Mouse (Mus musculus): ENCODE measurements at regions not wholly inside any gene's neighbourhood (a gene's known extent, or its start where the extent isn't known, plus 50 kb on each side); places are given as distances from the start of the nearest gene placed in this dataset.

DNA sequence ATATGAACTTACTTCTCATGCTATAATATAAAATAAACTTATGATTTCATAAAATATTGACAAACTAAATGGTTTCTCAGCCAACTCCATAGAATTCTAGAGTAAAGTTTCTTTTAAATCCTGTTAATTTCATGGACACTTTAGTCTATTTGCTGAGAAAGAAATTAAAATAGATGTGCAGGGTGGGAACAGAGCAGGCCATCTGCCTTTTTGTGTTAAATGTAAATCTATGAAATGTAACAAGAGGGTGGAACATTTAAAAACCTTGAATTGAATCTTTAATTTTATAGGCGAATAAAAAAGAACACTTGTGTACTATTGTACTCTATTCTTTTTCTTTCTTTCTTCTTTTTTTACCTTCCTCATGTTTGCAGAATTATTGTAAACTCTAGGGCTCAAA lies 1050.7 kb downstream of the Tbl1xr1 start:
- no peak for DNase-seq (ENCODE audit: low read depth)
- TF ChIP-seq POLR2A (IDR thresholded peaks at IDR 0.05; ENCODE audit: borderline replicate concordance, extremely low read depth, insufficient read depth, insufficient read length, poor library complexity, severe bottlenecking) (no peak), CTCF (IDR thresholded peaks at IDR 0.05; ENCODE audit: borderline replicate concordance, extremely low read depth, insufficient read depth, insufficient read length) (no peak)

DNA sequence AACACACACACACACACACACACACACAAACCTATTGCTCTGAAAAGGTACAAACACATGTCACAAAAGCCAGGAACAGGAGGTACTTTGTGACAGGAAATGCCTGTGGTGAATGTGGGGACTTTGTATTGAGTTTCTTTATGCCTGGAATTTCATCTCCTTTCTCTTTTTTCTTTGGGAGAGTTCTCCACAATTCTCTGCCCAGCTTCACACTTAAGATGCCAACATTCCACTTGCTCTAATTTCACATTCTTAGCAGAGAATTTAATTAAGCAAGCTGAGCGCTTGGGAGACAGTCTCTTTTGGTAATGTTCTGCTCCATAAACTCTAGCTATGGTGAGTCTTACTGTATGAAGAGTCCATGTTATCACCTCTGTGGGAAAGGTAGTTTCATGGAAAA lies 1059.1 kb downstream of the Tbl1xr1 start:
- TF ChIP-seq CTCF (IDR thresholded peaks at IDR 0.05; ENCODE audit: borderline replicate concordance, extremely low read depth, insufficient read depth, insufficient read length) (no peak), POLR2A (IDR thresholded peaks at IDR 0.05; ENCODE audit: borderline replicate concordance, extremely low read depth, insufficient read depth, insufficient read length, poor library complexity, severe bottlenecking) (no peak)
- peak; percentile 5 for DNase-seq (ENCODE audit: low read depth)

DNA sequence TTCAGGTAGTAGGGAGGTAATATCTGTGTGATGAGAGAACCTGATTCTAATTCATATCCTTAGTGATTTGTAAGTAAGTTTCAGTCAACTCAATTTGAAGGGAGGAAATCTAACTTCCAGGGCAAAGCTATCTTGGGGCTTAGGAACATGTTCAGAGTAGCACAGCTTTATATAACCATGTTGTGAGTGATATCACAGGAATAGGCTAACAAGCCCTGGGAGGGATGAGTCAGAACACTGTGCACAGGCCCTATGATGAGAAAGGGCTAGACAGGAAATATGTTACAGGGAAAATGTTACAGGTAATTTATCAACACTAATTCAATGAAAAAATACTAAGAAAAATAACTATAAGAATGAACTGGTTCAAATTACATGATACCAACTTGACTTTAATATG lies 1062.5 kb downstream of the Tbl1xr1 start:
- TF ChIP-seq CTCF (IDR thresholded peaks at IDR 0.05; ENCODE audit: borderline replicate concordance, extremely low read depth, insufficient read depth, insufficient read length) (no peak), POLR2A (IDR thresholded peaks at IDR 0.05; ENCODE audit: borderline replicate concordance, extremely low read depth, insufficient read depth, insufficient read length, poor library complexity, severe bottlenecking) (no peak)

DNA sequence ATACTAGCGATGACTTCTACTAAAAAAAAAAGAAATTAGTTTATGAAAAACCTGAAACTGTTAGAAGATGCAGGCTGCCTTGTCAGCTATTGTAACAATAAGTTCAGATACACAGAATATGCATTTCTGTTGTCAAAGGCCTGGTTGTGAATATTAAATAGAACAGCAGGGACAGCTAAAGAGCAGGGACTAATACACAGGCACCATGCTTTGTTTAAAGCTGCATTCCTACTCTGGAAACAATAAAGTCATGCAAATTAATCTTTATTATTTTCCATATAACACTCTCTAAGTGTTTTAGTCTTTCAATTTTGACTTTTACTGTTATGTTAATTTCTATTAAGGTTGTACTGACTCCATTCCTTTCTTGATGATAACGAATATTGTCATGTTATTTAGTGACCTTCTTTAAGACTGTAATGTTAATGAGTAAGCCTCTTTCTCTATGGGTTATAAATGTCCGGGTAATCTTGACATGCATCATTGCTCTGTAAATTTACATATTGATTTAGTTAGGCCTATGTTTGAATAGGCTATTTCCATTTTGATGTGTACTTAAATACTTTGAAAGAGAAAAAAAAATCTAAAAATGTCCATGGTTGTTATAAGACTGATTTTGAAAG lies 1088.5 kb downstream of the Tbl1xr1 start:
- no peak for DNase-seq (ENCODE audit: low read depth)

More for the DNA sequence above, 1062.5 kb downstream of the Tbl1xr1 start:
- DNase-seq (ENCODE audit: low read depth): no peak

DNA sequence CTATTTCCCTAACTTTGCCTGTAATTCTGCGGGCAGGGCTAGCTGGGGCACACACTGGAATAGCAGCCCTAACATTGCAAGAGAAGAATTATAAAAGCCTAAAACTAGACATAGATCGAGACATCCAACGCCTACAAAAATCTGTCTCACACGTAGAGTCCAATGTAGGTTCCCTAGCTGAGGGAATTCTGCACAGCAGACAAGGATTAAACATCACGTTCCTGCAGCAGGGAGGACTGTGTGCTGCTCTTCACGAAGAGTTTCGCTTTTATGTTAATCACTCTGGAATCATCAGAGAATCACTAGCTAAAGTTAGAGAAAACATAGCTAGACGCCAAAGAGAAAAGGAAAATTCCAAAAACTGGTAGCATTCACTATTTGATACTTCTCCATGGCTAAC lies 1106.9 kb downstream of the Tbl1xr1 start:
- DNase-seq (ENCODE audit: low read depth): no peak
- TF ChIP-seq CTCF (IDR thresholded peaks at IDR 0.05; ENCODE audit: borderline replicate concordance, extremely low read depth, insufficient read depth, insufficient read length) (no peak), POLR2A (IDR thresholded peaks at IDR 0.05; ENCODE audit: borderline replicate concordance, extremely low read depth, insufficient read depth, insufficient read length, poor library complexity, severe bottlenecking) (no peak)

More for the DNA sequence above, 1088.5 kb downstream of the Tbl1xr1 start:
- no peak for TF ChIP-seq CTCF (IDR thresholded peaks at IDR 0.05; ENCODE audit: borderline replicate concordance, extremely low read depth, insufficient read depth, insufficient read length)
- no peak for TF ChIP-seq POLR2A (IDR thresholded peaks at IDR 0.05; ENCODE audit: borderline replicate concordance, extremely low read depth, insufficient read depth, insufficient read length, poor library complexity, severe bottlenecking)

DNA sequence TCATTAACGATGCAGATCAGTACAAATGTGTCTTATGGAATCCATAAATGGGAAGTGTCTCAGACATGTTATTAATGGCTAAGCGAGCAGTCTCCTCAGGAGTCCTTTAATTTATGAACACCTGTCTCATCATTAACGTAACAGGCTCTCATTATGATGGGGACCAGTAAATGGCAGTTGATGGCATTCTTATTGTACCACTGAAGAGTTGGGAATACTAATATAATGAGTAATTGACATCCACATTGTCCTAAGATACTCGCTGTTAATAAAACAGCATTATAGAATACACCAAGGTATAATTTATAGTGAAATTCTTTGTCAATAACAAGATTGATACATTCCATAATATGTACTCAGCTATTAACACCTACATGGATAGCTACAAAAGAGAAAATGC lies 1112.0 kb downstream of the Tbl1xr1 start:
- TF ChIP-seq POLR2A (IDR thresholded peaks at IDR 0.05; ENCODE audit: borderline replicate concordance, extremely low read depth, insufficient read depth, insufficient read length, poor library complexity, severe bottlenecking) (no peak), CTCF (IDR thresholded peaks at IDR 0.05; ENCODE audit: borderline replicate concordance, extremely low read depth, insufficient read depth, insufficient read length) (no peak)
- no peak for DNase-seq (ENCODE audit: low read depth)

DNA sequence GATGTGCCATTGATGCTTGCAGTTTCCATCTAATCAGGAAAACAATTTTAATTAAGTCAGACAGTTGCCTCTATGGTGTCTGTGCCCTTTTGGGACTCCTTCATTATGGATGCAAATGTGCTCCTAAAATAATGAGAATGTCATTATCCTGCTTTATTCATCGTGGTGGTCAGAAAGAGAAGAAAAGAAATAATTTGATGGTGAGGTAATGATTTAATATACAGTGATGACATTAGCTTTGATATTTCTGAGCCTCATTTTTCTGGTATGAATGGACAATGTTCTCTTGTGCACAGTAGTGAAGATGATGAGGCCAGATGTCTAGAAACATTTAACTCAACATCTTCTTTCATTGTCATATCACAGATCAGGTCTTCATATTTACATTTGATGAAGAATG lies 1123.6 kb downstream of the Tbl1xr1 start:
- no peak for TF ChIP-seq CTCF (IDR thresholded peaks at IDR 0.05; ENCODE audit: borderline replicate concordance, extremely low read depth, insufficient read depth, insufficient read length)
- TF ChIP-seq POLR2A (IDR thresholded peaks at IDR 0.05; ENCODE audit: borderline replicate concordance, extremely low read depth, insufficient read depth, insufficient read length, poor library complexity, severe bottlenecking): no peak
- peak; percentile 29 for DNase-seq (ENCODE audit: low read depth)

DNA sequence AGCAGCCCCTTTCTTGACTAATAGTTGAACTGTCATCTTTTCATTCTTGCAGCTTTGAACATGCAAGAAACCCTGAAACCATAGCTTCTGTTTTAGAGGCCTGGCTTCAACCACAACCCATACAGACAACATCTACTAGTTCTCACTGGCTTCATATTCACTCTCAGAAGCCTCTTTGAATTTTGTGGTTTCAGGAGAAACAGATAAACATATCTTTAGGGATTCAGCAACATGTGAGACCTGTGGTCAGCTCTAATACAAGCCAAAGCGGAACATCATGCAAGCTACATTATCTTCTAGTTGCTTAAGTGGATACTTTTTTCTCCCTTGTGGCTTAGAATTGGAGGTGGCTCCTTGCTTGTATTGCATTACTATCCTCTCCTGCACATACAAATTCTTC lies 1138.0 kb downstream of the Tbl1xr1 start:
- no peak for DNase-seq (ENCODE audit: low read depth)
- no peak for TF ChIP-seq CTCF (IDR thresholded peaks at IDR 0.05; ENCODE audit: borderline replicate concordance, extremely low read depth, insufficient read depth, insufficient read length)
- no peak for TF ChIP-seq POLR2A (IDR thresholded peaks at IDR 0.05; ENCODE audit: borderline replicate concordance, extremely low read depth, insufficient read depth, insufficient read length, poor library complexity, severe bottlenecking)

DNA sequence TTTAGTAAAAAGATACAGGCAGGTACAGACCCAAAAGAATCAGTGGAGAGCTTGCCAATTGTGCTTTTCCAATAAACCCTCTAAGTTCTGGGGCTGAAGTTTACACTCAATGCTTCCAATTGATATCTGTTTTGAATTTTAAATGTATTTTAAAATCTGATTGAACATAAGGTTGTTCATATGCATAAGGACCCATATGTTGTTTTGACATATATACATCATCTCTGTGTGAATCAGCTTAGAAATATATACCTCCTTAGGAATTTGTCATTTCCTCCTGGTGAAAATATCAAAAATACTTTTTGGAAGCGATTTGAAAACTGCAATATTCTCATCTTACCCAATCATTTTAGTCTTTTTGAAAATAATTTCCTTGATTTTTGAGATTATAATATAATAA lies 1140.3 kb downstream of the Tbl1xr1 start:
- TF ChIP-seq POLR2A (IDR thresholded peaks at IDR 0.05; ENCODE audit: borderline replicate concordance, extremely low read depth, insufficient read depth, insufficient read length, poor library complexity, severe bottlenecking) (no peak), CTCF (IDR thresholded peaks at IDR 0.05; ENCODE audit: borderline replicate concordance, extremely low read depth, insufficient read depth, insufficient read length) (no peak)

DNA sequence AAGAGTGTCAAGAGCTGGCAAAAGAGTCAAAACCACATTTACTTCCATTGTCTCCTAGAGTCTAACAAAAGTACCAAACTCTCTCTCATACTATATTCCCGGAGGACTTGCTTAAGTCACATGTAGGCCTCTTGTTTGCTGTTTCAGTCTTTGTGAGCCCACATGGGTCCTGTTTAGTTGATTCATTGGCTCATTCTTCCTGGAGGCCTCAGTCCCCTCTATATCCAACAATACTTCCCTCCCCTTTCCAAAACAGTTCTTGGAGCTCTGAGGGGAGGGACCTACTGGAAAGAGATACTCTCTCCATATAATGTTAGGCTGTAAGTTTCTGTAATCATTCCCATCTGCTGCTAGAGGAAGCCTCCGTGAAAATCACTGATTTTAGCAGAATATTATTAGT lies 1171.8 kb downstream of the Tbl1xr1 start:
- no peak for TF ChIP-seq POLR2A (IDR thresholded peaks at IDR 0.05; ENCODE audit: borderline replicate concordance, extremely low read depth, insufficient read depth, insufficient read length, poor library complexity, severe bottlenecking)
- no peak for TF ChIP-seq CTCF (IDR thresholded peaks at IDR 0.05; ENCODE audit: borderline replicate concordance, extremely low read depth, insufficient read depth, insufficient read length)
- DNase-seq (ENCODE audit: low read depth): no peak

More for the DNA sequence above, 1140.3 kb downstream of the Tbl1xr1 start:
- peak; percentile 12 for DNase-seq (ENCODE audit: low read depth)

DNA sequence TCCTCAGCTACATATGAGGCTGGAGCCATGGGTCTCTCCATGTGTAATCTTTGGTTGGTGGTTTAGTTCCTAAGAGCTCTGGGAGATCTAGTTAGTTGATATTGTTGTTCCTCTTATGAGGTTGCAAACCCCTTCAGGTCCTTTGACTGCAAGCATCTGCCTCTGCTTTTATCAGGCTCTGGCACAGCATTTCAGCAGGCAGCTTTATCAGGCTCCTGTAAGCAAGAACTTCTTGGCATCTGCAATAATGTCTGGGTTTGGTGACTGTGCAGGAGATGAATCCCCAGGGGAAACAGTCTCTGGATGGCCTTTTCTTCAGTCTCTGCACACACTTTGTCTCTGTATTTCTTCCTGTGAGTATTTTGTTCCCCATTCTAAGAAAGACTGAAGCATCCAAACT lies 1175.7 kb downstream of the Tbl1xr1 start:
- TF ChIP-seq POLR2A (IDR thresholded peaks at IDR 0.05; ENCODE audit: borderline replicate concordance, extremely low read depth, insufficient read depth, insufficient read length, poor library complexity, severe bottlenecking): no peak
- no peak for TF ChIP-seq CTCF (IDR thresholded peaks at IDR 0.05; ENCODE audit: borderline replicate concordance, extremely low read depth, insufficient read depth, insufficient read length)
- DNase-seq (ENCODE audit: low read depth): no peak

DNA sequence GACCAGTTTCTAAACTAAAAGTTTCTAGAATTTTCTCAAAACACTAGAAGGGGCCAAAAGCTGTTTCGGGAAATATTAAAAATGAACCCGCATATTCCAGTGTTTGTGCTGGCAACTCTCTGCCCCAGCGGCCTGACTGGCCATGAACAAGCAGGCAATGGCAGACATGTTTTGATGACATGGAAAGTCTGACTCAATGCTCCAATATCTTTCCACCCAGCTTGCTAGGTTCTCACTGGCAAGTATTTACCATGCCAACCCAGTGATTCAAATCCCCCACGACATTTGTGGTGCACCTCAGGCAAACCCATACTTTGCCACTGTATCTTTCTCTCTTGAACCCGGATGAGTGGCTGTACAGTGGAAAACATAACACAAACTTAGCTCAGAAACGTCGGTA lies 1222.4 kb downstream of the Tbl1xr1 start:
- no peak for DNase-seq (ENCODE audit: low read depth)
- TF ChIP-seq POLR2A (IDR thresholded peaks at IDR 0.05; ENCODE audit: borderline replicate concordance, extremely low read depth, insufficient read depth, insufficient read length, poor library complexity, severe bottlenecking) (no peak), CTCF (IDR thresholded peaks at IDR 0.05; ENCODE audit: borderline replicate concordance, extremely low read depth, insufficient read depth, insufficient read length) (no peak)
